Mouse (Mus musculus): ENCODE results near the gene Chka.
A peak's percentile ranks its signal among the peaks of the same experiment; 100 is the strongest.

Gene Chka

GRCm38 (mm10) chr19:3922661-3923371 lies 71.2 kb downstream of the Chka start:
- peak in 1 of 2 experiments; percentile 35 for DNase-seq

- peak in 1 of 2 experiments; percentile 68 for DNase-seq
These were observed 72.0 kb downstream of the Chka start for GRCm38 (mm10) chr19:3923586-3923985.

GRCm38 (mm10) chr19:3924190-3924589 lies 72.6 kb downstream of the Chka start:
- peak in 1 of 2 experiments; percentile 24 for DNase-seq

- DNase-seq, result no peak
These were observed 73.3 kb downstream of the Chka start for GRCm38 (mm10) chr19:3924868-3925267.

- no peak for DNase-seq
These were observed 74.3 kb downstream of the Chka start for GRCm38 (mm10) chr19:3925859-3926258.

- DNase-seq, result no peak
These were observed 74.7 kb downstream of the Chka start for GRCm38 (mm10) chr19:3926279-3926678.

GRCm38 (mm10) chr19:3926685-3927084 lies 75.1 kb downstream of the Chka start:
- no peak for DNase-seq

- DNase-seq, result peak in 1 of 2 experiments; percentile 25
These were observed 76.4 kb downstream of the Chka start for GRCm38 (mm10) chr19:3927989-3928388.

GRCm38 (mm10) chr19:3928779-3929178 lies 77.2 kb downstream of the Chka start:
- DNase-seq, result peak in 1 of 2 experiments; percentile 28

GRCm38 (mm10) chr19:3929211-3929941 lies 77.8 kb downstream of the Chka start, which contains the start of gene Aldh3b1:
TSS of gene Aldh3b1 (minus strand) at chr19:3929808.
- DNase-seq, result peak; percentile 97 to 98

- DNase-seq, result peak in 1 of 2 experiments; percentile 49
These were observed 78.9 kb downstream of the Chka start for GRCm38 (mm10) chr19:3930262-3931057.

- DNase-seq, result peak in 1 of 2 experiments; percentile 39
These were observed 80.1 kb downstream of the Chka start for GRCm38 (mm10) chr19:3931716-3932115.

- DNase-seq, result peak; percentile 71 to 88
These were observed 83.7 kb downstream of the Chka start, which contains the start of gene Unc93b1 for GRCm38 (mm10) chr19:3935032-3935895. TSS of gene Unc93b1 (plus strand) at chr19:3935186.

- peak; percentile 79 to 83 for DNase-seq
These were observed 84.6 kb downstream of the Chka start for GRCm38 (mm10) chr19:3935896-3936850.

GRCm38 (mm10) chr19:3942315-3942714 lies 90.7 kb downstream of the Chka start:
- peak in 1 of 2 experiments; percentile 36 for DNase-seq

- peak; percentile 68 to 71 for DNase-seq
These were observed 91.6 kb downstream of the Chka start for GRCm38 (mm10) chr19:3942986-3943735.
